Mouse (Mus musculus): Measurements from ENCODE around the gene Acoxl.
"Not testable (repeated sequence)": the region's sequence is repeated elsewhere in the genome, so short reads cannot be mapped to it uniquely, and the experiment has no call there.

Gene Acoxl

GRCm38 (mm10) chr2:128086996-128087526 lies 248.4 kb downstream of the Acoxl start:
- no peak for DNase-seq

GRCm38 (mm10) chr2:128087798-128088545 lies 249.3 kb downstream of the Acoxl start:
- DNase-seq = no peak

GRCm38 (mm10) chr2:128090283-128090885 lies 251.7 kb downstream of the Acoxl start:
- DNase-seq = no peak

GRCm38 (mm10) chr2:128091431-128092369 lies 253.0 kb downstream of the Acoxl start:
- DNase-seq = no peak

GRCm38 (mm10) chr2:128092451-128092850 lies 253.8 kb downstream of the Acoxl start:
- DNase-seq = no peak

GRCm38 (mm10) chr2:128094196-128094595 lies 255.5 kb downstream of the Acoxl start:
- no peak for DNase-seq

GRCm38 (mm10) chr2:128094602-128095001 lies 255.9 kb downstream of the Acoxl start:
- no peak for DNase-seq

GRCm38 (mm10) chr2:128095270-128095669 lies 256.6 kb downstream of the Acoxl start:
- no peak for DNase-seq

- no peak for DNase-seq
Observed at GRCm38 (mm10) chr2:128096070-128096469, 257.4 kb downstream of the Acoxl start.

- DNase-seq = not testable (repeated sequence)
Observed at GRCm38 (mm10) chr2:128098118-128098517, 259.4 kb downstream of the Acoxl start.

GRCm38 (mm10) chr2:128102086-128102485 lies 263.4 kb downstream of the Acoxl start:
- DNase-seq = no peak

GRCm38 (mm10) chr2:128104815-128105214 lies 266.1 kb downstream of the Acoxl start:
- DNase-seq = no peak

GRCm38 (mm10) chr2:128105651-128106050 lies 267.0 kb downstream of the Acoxl start:
- no peak for DNase-seq

- no peak for DNase-seq
Observed at GRCm38 (mm10) chr2:128111537-128111936, 272.9 kb downstream of the Acoxl start.

GRCm38 (mm10) chr2:128114621-128115020 lies 275.9 kb downstream of the Acoxl start:
- DNase-seq = no peak

- DNase-seq = no peak
Observed at GRCm38 (mm10) chr2:128115579-128115978, 276.9 kb downstream of the Acoxl start.

- no peak for DNase-seq
Observed at GRCm38 (mm10) chr2:128117605-128118004, 278.9 kb downstream of the Acoxl start.

- DNase-seq = no peak
Observed at GRCm38 (mm10) chr2:128118971-128119370, 280.3 kb downstream of the Acoxl start.

GRCm38 (mm10) chr2:128122491-128122890 lies 283.8 kb downstream of the Acoxl start:
- DNase-seq = peak; percentile 67

- DNase-seq = peak; percentile 10
Observed at GRCm38 (mm10) chr2:128122891-128123771, 284.5 kb downstream of the Acoxl start.

- DNase-seq = peak; percentile 22
Observed at GRCm38 (mm10) chr2:128123921-128124683, 285.4 kb downstream of the Acoxl start.
